Mouse (Mus musculus): ENCODE data around the gene Olfr873. TPM values are rescaled to one million over a fixed set of nuclear protein-coding genes. Genes with fewer than 3 reads are reported as not detected.

Olfr873 gene
- not detected for polyA plus RNA-seq (2015; fragmentation: Illumina TruSeq; extraction: RNeasy Lipid Tissue Mini Kit (QIAGEN cat#74804); ENCODE audit: insufficient read depth, low read depth, low replicate concordance)

GRCm38 (mm10) chr9:20298232-20298631 is at the start of gene Olfr873:
Olfr873 (plus strand) TSS chr9:20298532.

GRCm38 (mm10) chr9:20282051-20282450 is 16.3 kb upstream of the Olfr873 start, which contains the start of gene Olfr39:
Olfr39 (plus strand) TSS chr9:20282351.

GRCm38 (mm10) chr9:20335994-20336393 is 37.7 kb downstream of the Olfr873 start, which contains the start of gene Olfr18:
Olfr18 (minus strand) TSS chr9:20336094.

Other genes with a start within 250 kb of the Olfr873 start
- gene Olfr867, start 241.0 kb upstream of the Olfr873 start, polyA plus RNA-seq (2015; fragmentation: Illumina TruSeq; extraction: RNeasy Lipid Tissue Mini Kit (QIAGEN cat#74804); ENCODE audit: insufficient read depth, low read depth, low replicate concordance), result not detected
- gene Olfr868, start 199.9 kb upstream of the Olfr873 start, polyA plus RNA-seq (2015; fragmentation: Illumina TruSeq; extraction: RNeasy Lipid Tissue Mini Kit (QIAGEN cat#74804); ENCODE audit: insufficient read depth, low read depth, low replicate concordance), result not detected
- gene Olfr869, start 169.5 kb upstream of the Olfr873 start, polyA plus RNA-seq (2015; fragmentation: Illumina TruSeq; extraction: RNeasy Lipid Tissue Mini Kit (QIAGEN cat#74804); ENCODE audit: insufficient read depth, low read depth, low replicate concordance), result not detected
- gene Olfr870, start 124.5 kb upstream of the Olfr873 start, polyA plus RNA-seq (2015; fragmentation: Illumina TruSeq; extraction: RNeasy Lipid Tissue Mini Kit (QIAGEN cat#74804); ENCODE audit: insufficient read depth, low read depth, low replicate concordance), result not detected
- not detected for gene Olfr871, start 86.3 kb upstream of the Olfr873 start, polyA plus RNA-seq (2015; fragmentation: Illumina TruSeq; extraction: RNeasy Lipid Tissue Mini Kit (QIAGEN cat#74804); ENCODE audit: insufficient read depth, low read depth, low replicate concordance)
- not detected for gene Olfr872, start 61.4 kb upstream of the Olfr873 start, polyA plus RNA-seq (2015; fragmentation: Illumina TruSeq; extraction: RNeasy Lipid Tissue Mini Kit (QIAGEN cat#74804); ENCODE audit: insufficient read depth, low read depth, low replicate concordance)
- gene Olfr39, start 16.2 kb upstream of the Olfr873 start, polyA plus RNA-seq (2015; fragmentation: Illumina TruSeq; extraction: RNeasy Lipid Tissue Mini Kit (QIAGEN cat#74804); ENCODE audit: insufficient read depth, low read depth, low replicate concordance), result not detected
- gene Olfr18, start 37.6 kb downstream of the Olfr873 start, polyA plus RNA-seq (2015; fragmentation: Illumina TruSeq; extraction: RNeasy Lipid Tissue Mini Kit (QIAGEN cat#74804); ENCODE audit: insufficient read depth, low read depth, low replicate concordance), result not detected
- 7.1 TPM for gene Zfp560, start 86.6 kb downstream of the Olfr873 start, polyA plus RNA-seq (2015; fragmentation: Illumina TruSeq; extraction: RNeasy Lipid Tissue Mini Kit (QIAGEN cat#74804); ENCODE audit: insufficient read depth, low read depth, low replicate concordance)
- gene Zfp26, start 161.6 kb downstream of the Olfr873 start, polyA plus RNA-seq (2015; fragmentation: Illumina TruSeq; extraction: RNeasy Lipid Tissue Mini Kit (QIAGEN cat#74804); ENCODE audit: insufficient read depth, low read depth, low replicate concordance), result 1.8 TPM
- gene Zfp426, start 194.2 kb downstream of the Olfr873 start, polyA plus RNA-seq (2015; fragmentation: Illumina TruSeq; extraction: RNeasy Lipid Tissue Mini Kit (QIAGEN cat#74804); ENCODE audit: insufficient read depth, low read depth, low replicate concordance), result 3.7 TPM
- 3.6 TPM for gene Zfp266, start 222.9 kb downstream of the Olfr873 start, polyA plus RNA-seq (2015; fragmentation: Illumina TruSeq; extraction: RNeasy Lipid Tissue Mini Kit (QIAGEN cat#74804); ENCODE audit: insufficient read depth, low read depth, low replicate concordance)

All from pancreas, adult 10 weeks (tissue).